In genomic region chr1:88699401-88699800, GRCm38 (mm10) we compare ENCODE assay signal across 7 mouse cellular contexts. TPM values are rescaled to one million over a fixed set of nuclear protein-coding genes. Genes with fewer than 3 reads are reported as not detected.
DNase-seq lines count a peak whose midpoint lies in the region; ATAC-seq and TF ChIP-seq lines count a peak whose summit lies in the region.

No protein-coding gene starts in this region.

- TF ChIP-seq POLR2A in myocyte (IDR thresholded peaks at IDR 0.05; ENCODE audit: insufficient read length, low read depth): peak; percentile 25

- ATAC-seq in embryonic facial prominence, embryonic 11.5 days (replicated peaks; ENCODE audit: insufficient number of reproducible peaks, low FRiP score, low TSS enrichment, low read depth): no peak
- no peak for ATAC-seq in limb, embryonic 13.5 days (ENCODE audit: low FRiP score, low read depth)

- 0 out of 2 replicates have a peak overlapping the region, but pooled peaks have one; percentile 18 for H3K9ac ChIP-seq in embryonic facial prominence, embryonic 11.5 days (replicated peaks; ENCODE audit: low read length)
- H3K9ac ChIP-seq in limb, embryonic 13.5 days: no peak overlapping the region

- H3K36me3 ChIP-seq in embryonic facial prominence, embryonic 11.5 days (replicated peaks; ENCODE audit: control insufficient read depth, insufficient read depth, low read depth, low read length): no peaks in the 10 kb centered on the region
- H3K36me3 ChIP-seq in limb, embryonic 13.5 days: peaks cover 9% of the 10 kb centered on the region; the same call in 1 of the 2 replicates
- peaks cover 15% of the 10 kb centered on the region for H3K36me3 ChIP-seq in myocyte (ENCODE audit: control insufficient read depth, insufficient read depth)

- intact Hi-C loops in heart, postnatal 36 days (cut with DNase I): no loop called here

- 17% methylated on average over 5 of the region's 5 CpGs for WGBS in embryonic facial prominence, embryonic 11.5 days
- WGBS in limb, embryonic 13.5 days: 15% methylated on average over 5 of the region's 5 CpGs

- peak overlapping the region; percentile 78 for H3K4me3 ChIP-seq in embryonic facial prominence, embryonic 11.5 days (ENCODE audit: low read depth, low read length)
- H3K4me3 ChIP-seq in limb, embryonic 13.5 days: peak overlapping the region; percentile 84
- H3K4me3 ChIP-seq in myocyte: peak overlapping the region; percentile 100

- no peak overlapping the region for H3K27ac ChIP-seq in embryonic facial prominence, embryonic 11.5 days (replicated peaks; ENCODE audit: low read depth, low read length)
- no peak overlapping the region for H3K27ac ChIP-seq in limb, embryonic 13.5 days

- peak overlapping the region; percentile 84 for H3ac ChIP-seq in myocyte (ENCODE audit: control insufficient read depth, insufficient read length)

- peak overlapping the region; percentile 84 for H3K4me2 ChIP-seq in embryonic facial prominence, embryonic 11.5 days (ENCODE audit: low read depth, low read length)
- peak overlapping the region; percentile 90 for H3K4me2 ChIP-seq in limb, embryonic 13.5 days (replicated peaks)
- H3K4me2 ChIP-seq in myocyte (ENCODE audit: low read depth): peak overlapping the region; percentile 75

- peak; percentile 32 to 58 for DNase-seq in thymus, adult 18-20 months
- no peak for DNase-seq in thymus, postnatal 10 days (ENCODE audit: low spot score in 2 of 2)
- DNase-seq in embryonic facial prominence, embryonic 11.5 days (ENCODE audit: low spot score): peak; percentile 56
- peak; percentile 37 to 45 for DNase-seq in heart, postnatal 36 days
- no peak for DNase-seq in ovary, postnatal 14 days (ENCODE audit: low spot score)

- no peaks in the 10 kb centered on the region for H3K27me3 ChIP-seq in embryonic facial prominence, embryonic 11.5 days (ENCODE audit: control insufficient read depth, insufficient read depth, low read length)
- H3K27me3 ChIP-seq in limb, embryonic 13.5 days: no peaks in the 10 kb centered on the region
- no peaks in the 10 kb centered on the region for H3K27me3 ChIP-seq in myocyte (ENCODE audit: control insufficient read depth, insufficient read depth, insufficient read length)

- H3K9me3 ChIP-seq in embryonic facial prominence, embryonic 11.5 days (replicated peaks; ENCODE audit: control insufficient read depth, low read length): no peaks in the 10 kb centered on the region
- H3K9me3 ChIP-seq in limb, embryonic 13.5 days: no peaks in the 10 kb centered on the region

- H3K79me2 ChIP-seq in myocyte (ENCODE audit: control insufficient read depth, insufficient read depth): peaks cover 51% of the 10 kb centered on the region

- no peaks in the 10 kb centered on the region for H3K4me1 ChIP-seq in embryonic facial prominence, embryonic 11.5 days (ENCODE audit: control insufficient read depth, insufficient read depth, low read length)
- peaks cover 30% of the 10 kb centered on the region for H3K4me1 ChIP-seq in limb, embryonic 13.5 days

TF ChIP-seq in myocyte, 11 proteins besides CTCF, POLR2A, EP300 and RAD21:
- TF ChIP-seq USF1 (IDR thresholded peaks at IDR 0.05; ENCODE audit: low read depth) (no peak), E2F4 (IDR thresholded peaks at IDR 0.05; ENCODE audit: insufficient read depth) (no peak), CEBPB (IDR thresholded peaks at IDR 0.05; ENCODE audit: insufficient read depth, poor library complexity, severe bottlenecking) (no peak), TCF12 (IDR thresholded peaks at IDR 0.05; ENCODE audit: insufficient read depth, poor library complexity, severe bottlenecking) (no peak), TCF3 (IDR thresholded peaks at IDR 0.05; ENCODE audit: insufficient read length, low read depth) (no peak), SRF (IDR thresholded peaks at IDR 0.05; ENCODE audit: control insufficient read depth, insufficient read length, low read depth) (no peak), POLR2AphosphoS2 (IDR thresholded peaks at IDR 0.05; ENCODE audit: insufficient read length, low read depth) (no peak), MYOG (IDR thresholded peaks at IDR 0.05; ENCODE audit: control insufficient read depth in 1 of 3, insufficient read depth in 1 of 3, insufficient read length in 2 of 3, low read depth in 2 of 3) (no peak), MYOD1 (IDR thresholded peaks at IDR 0.05; ENCODE audit: control insufficient read depth in 1 of 3, insufficient read length in 2 of 3, low read depth in 2 of 3) (no peak), MAX (IDR thresholded peaks at IDR 0.05; ENCODE audit: low read depth) (no peak), REST (IDR thresholded peaks at IDR 0.05; ENCODE audit: insufficient read depth, insufficient read length) (no peak)

RNA-seq across cellular contexts. Expression of gene Arl4c, which starts 2.6 kb away (rescaled TPM):
- polyA plus RNA-seq in embryonic facial prominence, embryonic 11.5 days (2014; fragmentation: Nextera tagmentation; extraction: Ambion mirVana): 6.4 and 6.7 TPM in 2 replicates
- 1 to 10 TPM; 5.9 to 6.9 TPM for total RNA-seq in heart, postnatal 36 days (2021)
- polyA plus RNA-seq in limb, embryonic 13.5 days (2015; fragmentation: Nextera tagmentation; extraction: Ambion mirVana): 10.2 and 11.5 TPM in 2 replicates
- polyA plus RNA-seq in myocyte (2012; fragmentation: generic; extraction: Trizol): 25.2 TPM

Comparison
In these comparisons a context has a peak if more than half of its experiments do, and no peak if none do; other contexts are left out.
1. DNase-seq: peak in thymus, adult 18-20 months (2 of 2), embryonic facial prominence, embryonic 11.5 days (single experiment) and heart, postnatal 36 days (2 of 2); none in thymus, postnatal 10 days (0 of 2) and ovary, postnatal 14 days (single experiment).
2. Peak in every context shown above with its lines, with median percentiles within 50 percentile points of each other: H3K4me2 ChIP-seq and H3K4me3 ChIP-seq.